ENCODE assay signal across 8 mouse cellular contexts in genomic region chr19:7381906-7382247, GRCm38 (mm10). TPM values are rescaled to one million over a fixed set of nuclear protein-coding genes. Genes with fewer than 3 reads are reported as not detected.
DNase-seq lines count a peak whose midpoint lies in the region; ATAC-seq and TF ChIP-seq lines count a peak whose summit lies in the region.

No protein-coding gene starts in this region.

- no peaks in the 10 kb centered on the region for H3K27me3 ChIP-seq in heart, embryonic 12.5 days (replicated peaks)
- H3K27me3 ChIP-seq in E14TG2a.4 (ENCODE audit: insufficient read depth, low read length): no peaks in the 10 kb centered on the region
- H3K27me3 ChIP-seq in forebrain, embryonic 13.5 days: no peaks in the 10 kb centered on the region
- no peaks in the 10 kb centered on the region for H3K27me3 ChIP-seq in liver, embryonic 16.5 days (ENCODE audit: control insufficient read depth, insufficient read depth, low read depth, low read length)

- TF ChIP-seq CTCF in E14TG2a.4 (conservative IDR thresholded peaks at IDR 0.05; ENCODE audit: low read length): no peak

- WGBS in heart, embryonic 12.5 days: 2% methylated on average over 8 of the region's 8 CpGs
- WGBS in forebrain, embryonic 13.5 days: 1% methylated on average over 8 of the region's 8 CpGs
- 16% methylated on average over 8 of the region's 8 CpGs for WGBS in liver, embryonic 16.5 days (ENCODE audit: insufficient replicate concordance)

- no peak for DNase-seq in heart, adult 11 months
- no peak for DNase-seq in adrenal gland, adult 8-10 months
- no peak for DNase-seq in cerebellum, postnatal 14 days
- DNase-seq in adrenal gland, postnatal 14 days: no peak

- H3K9ac ChIP-seq in heart, embryonic 12.5 days: peak overlapping the region; percentile 91
- H3K9ac ChIP-seq in forebrain, embryonic 13.5 days: peak overlapping the region; percentile 97
- H3K9ac ChIP-seq in liver, embryonic 16.5 days (ENCODE audit: low read depth, low read length): peak overlapping the region; percentile 85

- H3K4me2 ChIP-seq in heart, embryonic 12.5 days: peak overlapping the region; percentile 82
- peak overlapping the region; percentile 75 for H3K4me2 ChIP-seq in forebrain, embryonic 13.5 days
- peak overlapping the region; percentile 97 for H3K4me2 ChIP-seq in liver, embryonic 16.5 days (ENCODE audit: low read depth, low read length)

- ATAC-seq in heart, embryonic 12.5 days (ENCODE audit: insufficient number of reproducible peaks, low FRiP score): no peak
- no peak for ATAC-seq in forebrain, embryonic 13.5 days
- ATAC-seq in liver, embryonic 16.5 days (ENCODE audit: low read depth): no peak

- peaks cover 18% of the 10 kb centered on the region for H3K36me3 ChIP-seq in heart, embryonic 12.5 days
- H3K36me3 ChIP-seq in E14TG2a.4 (ENCODE audit: insufficient read depth, low read length): peaks cover 23% of the 10 kb centered on the region
- H3K36me3 ChIP-seq in forebrain, embryonic 13.5 days (ENCODE audit: poor library complexity, severe bottlenecking): peaks cover 12% of the 10 kb centered on the region
- H3K36me3 ChIP-seq in liver, embryonic 16.5 days (ENCODE audit: control insufficient read depth, insufficient read depth): no peaks in the 10 kb centered on the region

- H3K4me3 ChIP-seq in heart, embryonic 12.5 days: peak overlapping the region; percentile 77
- H3K4me3 ChIP-seq in E14TG2a.4 (replicated peaks; ENCODE audit: low read length): peak overlapping the region; percentile 93
- peak overlapping the region; percentile 92 for H3K4me3 ChIP-seq in forebrain, embryonic 13.5 days
- peak overlapping the region; percentile 86 for H3K4me3 ChIP-seq in liver, embryonic 16.5 days (ENCODE audit: low read depth, low read length)

- peaks cover 33% of the 10 kb centered on the region for H3K4me1 ChIP-seq in heart, embryonic 12.5 days (replicated peaks)
- peaks cover 85% of the 10 kb centered on the region for H3K4me1 ChIP-seq in E14TG2a.4 (replicated peaks; ENCODE audit: low read depth, low read length)
- H3K4me1 ChIP-seq in forebrain, embryonic 13.5 days: peaks cover 50% of the 10 kb centered on the region
- peaks cover 14% of the 10 kb centered on the region for H3K4me1 ChIP-seq in liver, embryonic 16.5 days (ENCODE audit: control insufficient read depth, low read depth, low read length)

- peak overlapping the region; percentile 83 for H3K27ac ChIP-seq in heart, embryonic 12.5 days (ENCODE audit: poor library complexity, severe bottlenecking)
- peak overlapping the region; percentile 96 for H3K27ac ChIP-seq in forebrain, embryonic 13.5 days
- no peak overlapping the region for H3K27ac ChIP-seq in liver, embryonic 16.5 days (ENCODE audit: low read length)

- H3K9me3 ChIP-seq in heart, embryonic 12.5 days (replicated peaks): peaks cover 9% of the 10 kb centered on the region
- no peaks in the 10 kb centered on the region for H3K9me3 ChIP-seq in E14TG2a.4 (ENCODE audit: low read length)
- 0 out of 2 replicates have a peak, but pooled peaks cover 7% of the 10 kb centered on the region for H3K9me3 ChIP-seq in forebrain, embryonic 13.5 days (replicated peaks)
- no peaks in the 10 kb centered on the region for H3K9me3 ChIP-seq in liver, embryonic 16.5 days (replicated peaks; ENCODE audit: control insufficient read depth, low read length)

RNA-seq across cellular contexts. Expression of gene Spindoc, which starts 0.9 kb away (rescaled TPM):
- polyA plus RNA-seq in heart, embryonic 12.5 days (2016; fragmentation: Nextera tagmentation; extraction: Ambion mirVana): 23.5 and 26.4 TPM in 2 replicates
- 42.1 and 47.5 TPM in 2 replicates for polyA plus RNA-seq in forebrain, embryonic 13.5 days (2015; fragmentation: Nextera tagmentation; extraction: Ambion mirVana)
- polyA plus RNA-seq in liver, embryonic 16.5 days (2015; fragmentation: Nextera tagmentation; extraction: Ambion mirVana): 2.7 and 2.8 TPM in 2 replicates
- 10 to 100 TPM; 20.3 to 27.0 (median 25.5) TPM for total RNA-seq in adrenal gland, adult 8-10 months (2022)
- total RNA-seq in adrenal gland, postnatal 14 days (2021): 23.8 and 30.4 TPM in 2 replicates

RNA-seq across cellular contexts. Expression of gene 2700081O15Rik, which starts 35.5 kb away (rescaled TPM):
- 4.6 and 5.3 TPM in 2 replicates for polyA plus RNA-seq in heart, embryonic 12.5 days (2016; fragmentation: Nextera tagmentation; extraction: Ambion mirVana)
- polyA plus RNA-seq in forebrain, embryonic 13.5 days (2015; fragmentation: Nextera tagmentation; extraction: Ambion mirVana): 16.7 and 18.2 TPM in 2 replicates
- 0.55 and 0.61 TPM in 2 replicates for polyA plus RNA-seq in liver, embryonic 16.5 days (2015; fragmentation: Nextera tagmentation; extraction: Ambion mirVana)
- 10 to 100 TPM; 20.2 to 29.5 (median 27.3) TPM for total RNA-seq in adrenal gland, adult 8-10 months (2022)
- 29.0 and 32.4 TPM in 2 replicates for total RNA-seq in adrenal gland, postnatal 14 days (2021)

RNA-seq across cellular contexts. Expression of gene Mark2, which starts 40.2 kb away (rescaled TPM):
- polyA plus RNA-seq in heart, embryonic 12.5 days (2016; fragmentation: Nextera tagmentation; extraction: Ambion mirVana): 40.8 and 49.3 TPM in 2 replicates
- polyA plus RNA-seq in forebrain, embryonic 13.5 days (2015; fragmentation: Nextera tagmentation; extraction: Ambion mirVana): 38.3 and 39.0 TPM in 2 replicates
- polyA plus RNA-seq in liver, embryonic 16.5 days (2015; fragmentation: Nextera tagmentation; extraction: Ambion mirVana): 13.8 and 15.3 TPM in 2 replicates
- total RNA-seq in adrenal gland, adult 8-10 months (2022): 10 to 100 TPM; 66.7 to 95.6 (median 79.8) TPM
- total RNA-seq in adrenal gland, postnatal 14 days (2021): 70.0 and 85.3 TPM in 2 replicates
